Mouse (Mus musculus) neural tube, postnatal 0 days (tissue): ENCODE data around the gene Opn1sw. TPM values are rescaled to one million over a fixed set of nuclear protein-coding genes. Genes with fewer than 3 reads are reported as not detected.

Source experiments
- microRNA-seq: library from miRNA; unstranded; fragments of <30 nt; microRNA quantifications from one replicate; pipeline ENCODE4, GENCODE M21; 2016
- polyA plus RNA-seq: library from polyadenylated mRNA; unstranded; fragments of >200 nt; fragmentation: Nextera tagmentation; extraction: Ambion mirVana; gene quantifications from 2 replicates; pipeline ENCODE4 v1.2.1, GENCODE M21; 2015

The Opn1sw gene
- polyA plus RNA-seq: 0.43 and 0.62 TPM in 2 replicates

GRCm38 (mm10) chr6:29388052-29388518 lies at the start of gene Opn1sw:
Gene Opn1sw (minus strand): TSS chr6:29388468.

DNA sequence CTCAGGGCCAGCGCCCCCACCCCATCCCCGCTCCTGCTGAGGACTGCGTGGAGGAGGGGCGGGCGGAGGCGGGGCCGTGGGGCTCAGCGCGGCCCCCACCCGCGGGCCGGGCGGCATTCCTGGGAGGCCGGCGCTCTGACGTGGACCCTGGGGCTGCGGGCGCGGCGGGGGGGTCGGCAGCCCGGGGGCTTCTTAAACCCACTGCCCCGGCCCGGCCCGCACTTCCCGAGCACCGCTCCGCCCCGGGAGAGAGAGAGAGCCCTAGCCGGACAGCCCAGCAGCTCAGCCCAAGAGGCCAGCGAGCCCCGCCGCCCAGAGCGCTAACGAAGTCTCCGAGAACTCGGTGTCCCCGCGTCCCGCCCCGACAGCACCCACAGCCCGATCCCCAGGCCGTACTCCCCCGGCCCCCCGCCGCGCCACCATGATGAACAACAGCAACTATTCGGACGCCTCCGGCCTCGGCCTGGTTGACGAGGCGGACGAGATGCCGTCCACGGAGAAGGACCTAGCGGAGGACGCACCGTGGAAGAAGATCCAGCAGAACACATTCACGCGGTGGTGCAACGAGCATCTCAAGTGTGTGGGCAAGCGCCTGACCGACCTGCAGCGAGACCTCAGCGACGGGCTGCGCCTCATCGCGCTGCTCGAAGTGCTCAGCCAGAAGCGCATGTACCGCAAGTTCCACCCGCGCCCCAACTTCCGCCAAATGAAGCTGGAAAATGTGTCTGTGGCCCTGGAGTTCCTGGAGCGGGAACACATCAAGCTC lies 45.0 kb upstream of the Opn1sw start, which contains the start of gene Flnc:
TSS of gene Flnc (plus strand) at position 219 of the 766 bp plus-strand sequence.

DNA sequence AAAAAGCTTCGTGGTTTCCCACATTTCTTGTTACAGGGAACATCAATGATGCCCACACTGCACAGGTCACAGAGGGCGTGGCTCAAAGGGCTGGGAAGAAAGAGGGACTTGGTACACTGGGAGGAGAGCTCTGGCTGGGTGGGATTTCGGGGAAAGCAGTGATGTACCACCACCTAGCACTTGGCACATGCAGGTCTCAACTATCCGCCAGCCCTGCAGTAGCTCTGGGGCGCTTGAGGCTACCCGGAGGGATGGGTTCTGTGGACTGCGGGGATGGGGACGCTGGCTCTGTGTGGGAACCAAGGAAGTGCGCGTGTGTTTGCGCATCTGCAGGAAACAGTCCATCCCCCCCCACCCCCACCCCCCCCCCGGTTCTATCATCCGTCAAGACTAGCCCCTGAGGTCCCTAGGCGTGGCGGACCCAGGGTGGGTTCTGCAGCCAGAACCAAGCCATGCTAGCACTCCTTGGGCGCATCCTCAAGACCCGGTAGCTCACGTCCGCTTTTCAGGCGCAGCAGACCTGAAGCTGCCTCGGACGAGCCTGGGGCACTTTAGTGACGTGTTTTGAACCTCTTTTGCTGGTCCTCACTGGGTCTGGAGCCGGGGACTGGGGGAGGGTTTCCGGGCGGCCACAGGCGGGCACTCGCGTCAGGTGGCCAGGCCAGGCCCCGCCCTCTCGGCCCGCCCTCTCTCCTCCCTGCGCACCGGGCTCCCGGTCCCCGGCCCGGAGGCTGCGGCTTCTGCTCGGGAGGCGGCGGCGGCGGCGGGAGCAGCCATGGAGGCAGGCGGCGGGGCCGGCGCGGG lies 7.8 kb upstream of the Opn1sw start, which contains the start of gene Ccdc136:
TSS of gene Ccdc136 (plus strand) at position 400 of the 804 bp plus-strand sequence.

GRCm38 (mm10) chr6:29347665-29348370 lies 40.5 kb downstream of the Opn1sw start, which contains the start of gene Calu:
Gene Calu (plus strand): TSS chr6:29348069.

Small RNAs within 50 kb of the gene (microRNA-seq; reads per million reads assigned to microRNA genes)
- gene Gm26220 (not detected), gene Gm44354 (not detected)

Other genes starting within 250 kb of the Opn1sw start
- gene Rbm28, start 223.5 kb downstream of the Opn1sw start, polyA plus RNA-seq: 19.6 TPM in 2 replicates
- 21.4 and 21.7 TPM in 2 replicates for gene Prrt4, start 208.9 kb downstream of the Opn1sw start, polyA plus RNA-seq
- 66.4 and 77.1 TPM in 2 replicates for gene Impdh1, start 172.1 kb downstream of the Opn1sw start, polyA plus RNA-seq
- gene Hilpda, start 116.0 kb downstream of the Opn1sw start, polyA plus RNA-seq: 21.2 and 22.3 TPM in 2 replicates
- gene Fam71f2, start 108.9 kb downstream of the Opn1sw start, polyA plus RNA-seq: 0.25 and 0.32 TPM in 2 replicates
- not detected in 2 replicates for gene Fam71f1, start 69.3 kb downstream of the Opn1sw start, polyA plus RNA-seq
- 113 and 123 TPM in 2 replicates for gene Calu, start 40.4 kb downstream of the Opn1sw start, polyA plus RNA-seq
- gene Ccdc136, start 7.8 kb upstream of the Opn1sw start, polyA plus RNA-seq: 76.6 and 87.2 TPM in 2 replicates
- 3.0 and 3.3 TPM in 2 replicates for gene Flnc, start 44.8 kb upstream of the Opn1sw start, polyA plus RNA-seq
- 399 and 411 TPM in 2 replicates for gene Atp6v1f, start 79.2 kb upstream of the Opn1sw start, polyA plus RNA-seq
- gene Atp6v1fnb, start 83.0 kb upstream of the Opn1sw start, polyA plus RNA-seq: not detected in 2 replicates
- 8.4 and 13.4 TPM in 2 replicates for gene Kcp, start 119.5 kb upstream of the Opn1sw start, polyA plus RNA-seq
- gene Irf5, start 138.2 kb upstream of the Opn1sw start, polyA plus RNA-seq: 3.1 and 3.7 TPM in 2 replicates
- 51.4 and 53.3 TPM in 2 replicates for gene Tnpo3, start 221.4 kb upstream of the Opn1sw start, polyA plus RNA-seq